Mouse (Mus musculus): ENCODE measurements around the gene Bnip1. TPM values are rescaled to one million over a fixed set of nuclear protein-coding genes. Genes with fewer than 3 reads are reported as not detected.

The Bnip1 gene
- polyA plus RNA-seq, 1 experiment, result 27.8 TPM

- peaks cover 76% of the 10 kb centered on the region for H3K27me3 ChIP-seq (ENCODE audit: control insufficient read depth, insufficient read depth, insufficient read length)
- H3ac ChIP-seq (ENCODE audit: control insufficient read depth, insufficient read length, low read depth), result no peak overlapping the region
- H3K79me3 ChIP-seq (ENCODE audit: low read depth), result no peaks in the 10 kb centered on the region
- no peaks in the 10 kb centered on the region for H3K36me3 ChIP-seq (ENCODE audit: control insufficient read depth, insufficient read depth)
- no peaks in the 10 kb centered on the region for H3K79me2 ChIP-seq (ENCODE audit: control insufficient read depth, insufficient read depth)
- no peak overlapping the region for H3K4me3 ChIP-seq (ENCODE audit: insufficient read depth, poor library complexity, severe bottlenecking)
- TF ChIP-seq CTCF (IDR thresholded peaks at IDR 0.05; ENCODE audit: control insufficient read depth, insufficient read depth, insufficient read length), result no peak
- no peak for TF ChIP-seq USF1 (IDR thresholded peaks at IDR 0.05; ENCODE audit: low read depth)
- no peak for TF ChIP-seq MYOD1 (IDR thresholded peaks at IDR 0.05; ENCODE audit: control insufficient read depth, insufficient read length, low read depth)
- TF ChIP-seq MYOG (IDR thresholded peaks at IDR 0.05; ENCODE audit: control insufficient read depth, extremely low read depth, insufficient read length), result no peak
- TF ChIP-seq CEBPB (IDR thresholded peaks at IDR 0.05; ENCODE audit: low read depth), result no peak
- TF ChIP-seq MAX (IDR thresholded peaks at IDR 0.05), result no peak
- no peak for TF ChIP-seq FOSL1 (IDR thresholded peaks at IDR 0.05; ENCODE audit: insufficient read depth, low read length, poor library complexity, severe bottlenecking)
Measured at GRCm38 (mm10) chr17:26836377-26836776, 55.5 kb downstream of the Bnip1 start.

DNA sequence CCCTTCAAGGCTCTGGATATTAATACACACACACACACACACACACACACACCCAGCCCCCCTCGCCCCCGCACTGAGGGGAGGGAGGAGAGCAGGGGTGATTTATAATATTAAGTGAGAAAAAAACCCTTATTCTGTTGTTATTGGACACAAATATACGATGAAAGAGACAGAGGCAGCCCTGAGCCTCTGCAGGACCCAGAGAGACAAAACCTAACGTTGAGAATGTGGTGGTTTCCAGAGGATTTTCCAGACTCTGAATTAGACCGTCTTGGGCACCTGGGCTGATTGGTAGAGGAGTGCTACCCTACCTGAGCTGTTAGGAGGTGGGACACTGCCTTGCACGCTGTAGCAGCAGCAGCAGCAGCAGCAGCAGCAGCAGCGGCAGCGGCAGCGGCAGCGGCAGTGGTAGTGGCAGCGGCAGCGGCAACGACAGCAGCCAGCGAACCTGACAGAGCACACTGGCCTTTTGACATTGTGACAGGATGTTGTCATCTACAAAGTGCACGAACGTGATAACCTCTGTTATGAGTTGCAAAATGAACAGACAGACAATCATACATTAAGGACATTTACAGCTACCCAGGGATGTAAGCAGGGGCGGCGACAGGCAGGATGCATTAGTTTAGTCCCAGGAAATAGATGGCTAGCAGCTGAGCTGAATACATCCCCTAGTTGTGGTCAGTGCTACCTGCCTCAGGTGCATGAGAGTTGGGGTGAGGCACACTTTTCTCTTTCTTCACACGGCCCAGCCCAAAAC lies 56.1 kb downstream of the Bnip1 start:
- no peak for TF ChIP-seq MAX (IDR thresholded peaks at IDR 0.05)
- no peak for TF ChIP-seq USF1 (IDR thresholded peaks at IDR 0.05; ENCODE audit: low read depth)
- TF ChIP-seq CEBPB (IDR thresholded peaks at IDR 0.05; ENCODE audit: low read depth), result no peak
- no peak for TF ChIP-seq FOSL1 (IDR thresholded peaks at IDR 0.05; ENCODE audit: insufficient read depth, low read length, poor library complexity, severe bottlenecking)
- no peak for TF ChIP-seq CTCF (IDR thresholded peaks at IDR 0.05; ENCODE audit: control insufficient read depth, insufficient read depth, insufficient read length)
- no peak for TF ChIP-seq MYOG (IDR thresholded peaks at IDR 0.05; ENCODE audit: control insufficient read depth, extremely low read depth, insufficient read length)
- no peak for TF ChIP-seq MYOD1 (IDR thresholded peaks at IDR 0.05; ENCODE audit: control insufficient read depth, insufficient read length, low read depth)
- Histone ChIP-seq H3K79me2 (ENCODE audit: control insufficient read depth, insufficient read depth) (no peaks in the 10 kb centered on the region), H3ac (ENCODE audit: control insufficient read depth, insufficient read length, low read depth) (no peak overlapping the region), H3K4me3 (ENCODE audit: insufficient read depth, poor library complexity, severe bottlenecking) (no peak overlapping the region), H3K79me3 (ENCODE audit: low read depth) (no peaks in the 10 kb centered on the region), H3K36me3 (ENCODE audit: control insufficient read depth, insufficient read depth) (no peaks in the 10 kb centered on the region), H3K27me3 (ENCODE audit: control insufficient read depth, insufficient read depth, insufficient read length) (peaks cover 81% of the 10 kb centered on the region)

DNA sequence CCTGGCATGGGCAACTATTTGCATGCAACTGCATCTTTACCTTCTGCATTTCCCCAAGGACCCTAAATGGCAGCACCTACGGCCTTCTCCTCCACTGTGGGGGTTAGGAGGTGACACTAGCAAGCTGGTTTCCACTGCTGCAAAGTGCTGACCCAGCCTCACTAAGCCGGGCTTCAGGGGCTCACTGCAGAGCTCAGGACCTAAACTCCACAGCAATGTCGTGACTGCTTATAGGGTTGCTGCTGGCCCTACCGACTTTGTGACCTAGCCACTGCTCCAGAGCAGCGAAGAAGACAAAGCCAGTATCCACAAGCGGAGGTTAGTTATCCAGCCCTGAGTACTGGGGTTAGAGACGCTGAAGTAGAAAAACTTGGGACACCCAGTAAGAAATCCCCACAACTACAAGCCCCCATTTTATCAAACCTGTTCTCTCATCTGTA lies 56.7 kb downstream of the Bnip1 start:
- H3K4me3 ChIP-seq (ENCODE audit: insufficient read depth, poor library complexity, severe bottlenecking), result no peak overlapping the region
- peaks cover 87% of the 10 kb centered on the region for H3K27me3 ChIP-seq (ENCODE audit: control insufficient read depth, insufficient read depth, insufficient read length)
- no peak overlapping the region for H3ac ChIP-seq (ENCODE audit: control insufficient read depth, insufficient read length, low read depth)
- no peaks in the 10 kb centered on the region for H3K79me3 ChIP-seq (ENCODE audit: low read depth)
- no peaks in the 10 kb centered on the region for H3K79me2 ChIP-seq (ENCODE audit: control insufficient read depth, insufficient read depth)
- TF ChIP-seq MAX (IDR thresholded peaks at IDR 0.05), result no peak
- TF ChIP-seq CTCF (IDR thresholded peaks at IDR 0.05; ENCODE audit: control insufficient read depth, insufficient read depth, insufficient read length), result no peak
- TF ChIP-seq MYOG (IDR thresholded peaks at IDR 0.05; ENCODE audit: control insufficient read depth, extremely low read depth, insufficient read length), result no peak
- no peak for TF ChIP-seq USF1 (IDR thresholded peaks at IDR 0.05; ENCODE audit: low read depth)
- H3K36me3 ChIP-seq (ENCODE audit: control insufficient read depth, insufficient read depth), result no peaks in the 10 kb centered on the region

GRCm38 (mm10) chr17:26838191-26838910 lies 57.5 kb downstream of the Bnip1 start:
- Histone ChIP-seq H3K79me3 (ENCODE audit: low read depth) (no peaks in the 10 kb centered on the region), H3K36me3 (ENCODE audit: control insufficient read depth, insufficient read depth) (no peaks in the 10 kb centered on the region), H3K79me2 (ENCODE audit: control insufficient read depth, insufficient read depth) (no peaks in the 10 kb centered on the region), H3K27me3 (ENCODE audit: control insufficient read depth, insufficient read depth, insufficient read length) (peaks cover 95% of the 10 kb centered on the region), H3ac (ENCODE audit: control insufficient read depth, insufficient read length, low read depth) (no peak overlapping the region), H3K4me3 (ENCODE audit: insufficient read depth, poor library complexity, severe bottlenecking) (no peak overlapping the region)
- no peak for TF ChIP-seq CTCF (IDR thresholded peaks at IDR 0.05; ENCODE audit: control insufficient read depth, insufficient read depth, insufficient read length)
- no peak for TF ChIP-seq USF1 (IDR thresholded peaks at IDR 0.05; ENCODE audit: low read depth)
- TF ChIP-seq FOSL1 (IDR thresholded peaks at IDR 0.05; ENCODE audit: insufficient read depth, low read length, poor library complexity, severe bottlenecking), result no peak

DNA sequence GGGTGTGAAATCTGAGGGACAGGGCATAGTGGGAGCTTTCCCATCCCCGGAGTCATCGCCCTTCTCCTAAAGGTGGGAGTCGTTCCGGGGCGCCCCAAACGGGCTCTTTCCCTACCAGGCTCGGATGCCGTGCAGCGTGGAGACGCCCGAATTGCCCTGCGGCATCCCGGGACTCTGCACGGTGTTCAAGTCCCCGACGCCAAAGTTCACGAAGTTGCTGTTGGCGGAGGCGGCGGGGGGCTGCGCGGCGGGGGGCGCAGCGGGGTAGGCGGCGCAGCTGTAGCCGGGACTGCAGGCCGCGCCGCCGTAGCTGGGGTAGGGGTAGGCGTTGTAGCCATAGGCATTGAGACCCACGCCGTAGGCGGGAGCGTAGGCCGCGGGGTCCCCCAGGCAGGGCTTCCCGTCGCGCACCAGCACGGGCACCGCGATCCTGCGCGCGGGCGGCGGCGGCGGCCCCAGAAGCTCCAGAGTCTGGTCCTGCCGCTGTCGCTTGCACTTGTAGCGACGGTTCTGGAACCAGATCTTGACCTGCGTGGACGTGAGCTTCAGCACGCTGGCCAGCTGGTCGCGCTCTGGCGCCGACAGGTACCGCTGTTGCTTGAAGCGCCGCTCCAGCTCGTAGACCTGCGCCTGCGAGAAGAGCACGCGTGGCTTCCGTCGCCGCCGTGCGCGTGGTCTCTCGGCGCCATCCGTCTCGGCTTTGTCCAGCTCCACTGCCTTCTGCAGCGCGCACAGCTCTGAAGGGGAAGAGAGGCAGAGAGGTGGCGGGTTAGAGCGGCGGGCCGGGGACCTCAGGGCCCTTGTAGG lies 58.2 kb downstream of the Bnip1 start:
- Histone ChIP-seq H3K79me3 (ENCODE audit: low read depth) (no peaks in the 10 kb centered on the region), H3K27me3 (ENCODE audit: control insufficient read depth, insufficient read depth, insufficient read length) (peaks cover 97% of the 10 kb centered on the region), H3K36me3 (ENCODE audit: control insufficient read depth, insufficient read depth) (no peaks in the 10 kb centered on the region), H3K79me2 (ENCODE audit: control insufficient read depth, insufficient read depth) (no peaks in the 10 kb centered on the region), H3ac (ENCODE audit: control insufficient read depth, insufficient read length, low read depth) (no peak overlapping the region), H3K4me3 (ENCODE audit: insufficient read depth, poor library complexity, severe bottlenecking) (no peak overlapping the region)
- no peak for TF ChIP-seq FOSL1 (IDR thresholded peaks at IDR 0.05; ENCODE audit: insufficient read depth, low read length, poor library complexity, severe bottlenecking)
- no peak for TF ChIP-seq MAX (IDR thresholded peaks at IDR 0.05)
- TF ChIP-seq USF1 (IDR thresholded peaks at IDR 0.05; ENCODE audit: low read depth), result no peak
- no peak for TF ChIP-seq CEBPB (IDR thresholded peaks at IDR 0.05; ENCODE audit: low read depth)
- no peak for TF ChIP-seq CTCF (IDR thresholded peaks at IDR 0.05; ENCODE audit: control insufficient read depth, insufficient read depth, insufficient read length)
- TF ChIP-seq MYOG (IDR thresholded peaks at IDR 0.05; ENCODE audit: control insufficient read depth, extremely low read depth, insufficient read length), result no peak
- no peak for TF ChIP-seq MYOD1 (IDR thresholded peaks at IDR 0.05; ENCODE audit: control insufficient read depth, insufficient read length, low read depth)

Measured in C2C12 (cell line).